Mouse (Mus musculus) bone marrow macrophage, adult 2 months (primary cell): ENCODE results near the gene Tgm2.

Experiments used
- CTCF ChIP-seq: IDR thresholded peaks from 2 replicates; pipeline ENCODE4 v1.5.1; 2012; ENCODE audit warnings: low read depth, mild to moderate bottlenecking, low read length, moderate library complexity
- POLR2A ChIP-seq: IDR thresholded peaks from 2 replicates; pipeline ENCODE4 v1.6.1; 2012; ENCODE audit warnings: mild to moderate bottlenecking, low read depth, low read length, borderline replicate concordance

GRCm38 (mm10) chr2:158071633-158071995 lies 74.6 kb downstream of the Tgm2 start:
- TF ChIP-seq POLR2A = no peak
- TF ChIP-seq CTCF = no peak
